Mouse (Mus musculus) adrenal gland, postnatal 25 days (tissue): ENCODE data around the gene Ppp4r2. TPM values are rescaled to one million over a fixed set of nuclear protein-coding genes. Genes with fewer than 3 reads are reported as not detected.
"Not testable (repeated sequence)": the region's sequence is repeated elsewhere in the genome, so short reads cannot be mapped to it uniquely, and the experiment has no call there.

Experiments used
- DNase-seq: peaks from one replicate; pipeline ENCODE4 v3.0.0; 2021; ENCODE audit warnings: mixed read lengths
- total RNA-seq: library from RNA; stranded (reverse); gene quantifications from 2 replicates; pipeline ENCODE4 v1.2.3, GENCODE M21; 2021

The Ppp4r2 gene
- total RNA-seq, 1 experiment from 2014 or later = 71.3 TPM

DNA sequence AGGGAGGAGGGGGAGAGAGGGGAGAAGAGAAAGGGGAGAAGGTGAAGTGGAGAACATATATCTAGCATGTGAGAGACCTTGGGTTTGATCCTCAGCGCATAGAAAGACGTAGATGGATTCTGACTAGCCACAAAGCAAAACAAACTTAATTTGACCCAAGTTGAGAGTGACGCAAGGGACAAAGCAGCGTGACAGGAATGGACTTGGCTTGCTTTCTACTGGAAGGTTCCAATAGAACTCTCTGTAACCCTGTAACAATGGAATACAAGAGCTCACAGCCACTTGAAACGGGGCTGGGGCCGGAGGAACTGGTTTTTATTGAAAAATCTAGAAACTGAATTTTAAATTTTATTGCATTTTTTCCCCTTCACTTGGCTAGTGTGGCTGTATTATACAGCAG, 1.7 kb upstream of the Ppp4r2 start:
- DNase-seq = no peak

DNA sequence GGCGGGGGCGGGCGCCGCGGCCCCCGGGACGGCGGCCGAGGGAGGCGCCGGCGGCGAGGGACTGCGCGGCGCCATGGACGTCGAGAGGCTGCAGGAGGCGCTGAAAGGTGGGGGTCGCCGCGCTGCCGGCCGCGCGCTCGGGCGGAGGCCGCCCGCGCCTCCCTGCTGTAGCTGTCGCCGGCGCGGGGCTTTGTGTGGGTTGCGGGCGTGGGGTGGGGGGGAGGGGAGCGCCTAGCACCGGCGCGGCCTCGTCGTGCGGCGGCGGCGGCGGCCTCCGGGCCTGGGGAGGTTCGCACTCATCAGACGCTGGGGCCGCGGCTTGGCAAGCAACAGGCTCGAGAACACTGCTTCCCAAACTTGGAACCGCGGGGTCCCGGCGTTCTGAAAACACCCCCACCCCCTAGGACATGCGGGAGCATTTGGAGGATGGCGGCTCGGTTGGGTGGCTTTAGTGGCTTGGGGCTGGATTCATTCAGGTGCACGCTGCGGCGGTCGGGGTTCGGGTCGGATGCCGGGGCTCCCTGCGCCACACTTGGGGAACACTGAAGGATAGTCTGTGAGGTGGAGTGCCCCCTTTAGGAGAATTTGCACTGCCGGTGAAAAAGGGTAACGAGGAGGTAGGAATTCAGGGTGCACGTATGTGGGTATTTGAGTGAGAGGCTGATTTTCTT, 524 bp downstream of the Ppp4r2 start:
- DNase-seq = peak; percentile 60

DNA sequence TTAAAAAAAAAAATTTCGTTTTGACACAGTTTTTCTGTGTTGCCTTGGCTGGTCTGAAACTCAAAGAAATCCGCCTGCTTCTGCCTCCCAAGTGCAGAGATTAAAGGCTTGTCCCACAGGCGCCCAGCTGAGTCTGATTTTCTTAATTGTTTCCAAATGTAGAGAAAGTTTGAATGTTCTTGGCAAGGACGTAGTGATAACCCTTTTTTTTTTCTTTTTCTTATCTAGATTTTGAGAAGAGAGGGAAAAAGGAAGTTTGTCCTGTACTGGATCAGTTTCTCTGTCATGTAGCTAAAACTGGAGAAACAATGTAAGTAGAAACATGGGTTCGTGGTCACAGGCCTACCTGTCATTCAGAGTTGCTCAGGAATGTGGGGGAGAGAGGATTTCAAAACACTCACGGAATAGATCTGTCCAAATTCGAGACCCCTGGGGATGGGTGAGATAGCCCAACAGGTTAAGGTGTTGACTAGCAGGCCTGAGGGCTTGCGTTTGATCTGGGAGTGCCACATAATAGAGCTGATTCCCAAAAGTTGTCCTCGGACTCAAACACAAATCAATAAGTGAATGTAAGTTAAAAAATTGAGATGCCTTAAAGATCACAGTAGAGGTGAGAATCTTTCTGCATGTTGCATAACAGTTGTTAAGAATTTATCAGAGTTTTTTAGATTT, 1.2 kb downstream of the Ppp4r2 start:
- no peak for DNase-seq

DNA sequence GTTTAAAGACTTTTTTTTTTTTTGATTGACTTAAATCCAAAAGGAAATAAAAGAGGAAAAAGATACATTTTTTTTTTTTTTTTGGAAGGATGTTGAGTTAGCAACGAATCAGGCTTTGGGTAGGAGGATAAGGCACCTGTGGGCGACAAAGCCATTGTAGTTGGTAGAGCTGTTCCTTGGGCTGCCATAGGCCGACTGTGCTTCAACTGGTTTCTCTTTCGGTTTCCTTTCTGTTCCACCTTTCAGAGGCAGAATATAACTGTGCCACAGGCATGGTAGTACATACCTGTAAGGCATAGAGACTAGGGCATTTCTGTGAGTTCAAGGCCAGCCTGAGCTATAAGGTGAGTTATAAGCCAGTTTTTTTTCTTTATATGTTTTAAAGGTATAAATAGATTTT, 11.6 kb downstream of the Ppp4r2 start:
- DNase-seq = no peak

DNA sequence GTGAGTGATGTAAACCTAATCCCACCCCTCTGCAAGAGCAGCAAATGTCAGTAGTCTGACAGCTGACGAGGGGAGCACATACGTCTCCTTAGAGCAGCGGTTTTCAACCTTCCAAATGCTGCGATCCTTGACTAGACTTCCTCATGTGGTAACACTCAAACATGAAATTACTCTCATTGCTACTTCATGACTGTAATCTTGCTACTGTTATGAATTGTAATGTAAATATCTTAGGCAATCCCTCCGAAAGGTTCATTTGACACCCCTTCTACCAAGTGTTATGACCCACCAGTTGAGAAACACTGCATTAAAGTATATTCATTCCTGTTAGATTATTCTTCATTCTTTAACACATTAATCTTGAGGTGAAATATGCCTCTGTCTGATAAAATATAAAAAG, 13.8 kb downstream of the Ppp4r2 start:
- no peak for DNase-seq

DNA sequence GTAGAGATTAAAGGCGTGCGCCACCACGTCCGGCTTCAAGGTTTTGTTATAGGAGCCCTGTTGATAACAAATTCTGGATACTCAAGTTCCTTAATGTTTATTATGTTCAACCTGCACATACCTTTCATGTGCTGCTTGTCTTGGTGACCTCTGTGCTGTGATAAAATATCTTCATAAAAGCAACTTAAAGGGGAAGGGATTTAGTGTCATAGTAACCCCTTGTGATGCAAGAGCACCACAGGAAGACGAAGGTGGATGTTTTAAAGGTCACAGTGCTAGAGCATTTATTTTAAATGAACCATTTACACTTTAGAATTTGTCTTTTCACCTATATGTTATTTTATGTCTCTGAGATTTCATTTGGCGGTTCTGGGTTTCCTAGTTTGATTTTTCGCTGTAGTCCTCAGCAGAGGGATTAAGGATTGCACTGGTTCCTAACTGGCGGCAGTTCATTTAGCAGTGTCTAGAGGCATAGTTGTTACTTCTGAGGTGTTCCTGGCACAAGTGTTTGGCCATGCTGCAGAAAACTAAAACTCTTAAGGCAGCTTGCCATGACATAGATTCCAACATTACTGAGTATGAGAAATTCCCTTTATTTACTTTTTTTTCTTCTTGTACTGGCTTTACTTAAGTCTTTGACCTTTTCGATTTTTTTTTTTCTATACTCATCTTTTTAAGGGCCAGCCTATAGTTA, 15.4 kb downstream of the Ppp4r2 start:
- no peak for DNase-seq

DNA sequence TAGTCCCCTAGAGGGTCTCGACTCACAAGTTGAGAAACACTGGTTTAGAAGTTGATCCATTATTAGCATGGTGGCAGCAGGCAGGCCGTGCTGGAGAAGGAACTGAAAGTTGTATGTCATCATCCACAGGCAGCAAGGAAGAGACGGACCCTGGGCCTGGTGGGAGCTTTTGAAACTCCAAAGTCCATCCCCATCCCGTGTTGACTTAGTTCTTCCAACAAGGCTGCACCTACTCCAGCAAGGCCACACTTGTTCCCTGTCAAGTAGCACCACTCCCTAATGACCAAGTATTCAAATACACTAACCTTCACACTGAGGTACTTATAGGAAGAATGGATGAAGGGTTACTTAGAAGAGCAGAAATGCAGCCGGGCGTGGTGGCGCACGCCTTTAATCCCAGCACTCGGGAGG, 17.3 kb downstream of the Ppp4r2 start:
- DNase-seq = no peak

DNA sequence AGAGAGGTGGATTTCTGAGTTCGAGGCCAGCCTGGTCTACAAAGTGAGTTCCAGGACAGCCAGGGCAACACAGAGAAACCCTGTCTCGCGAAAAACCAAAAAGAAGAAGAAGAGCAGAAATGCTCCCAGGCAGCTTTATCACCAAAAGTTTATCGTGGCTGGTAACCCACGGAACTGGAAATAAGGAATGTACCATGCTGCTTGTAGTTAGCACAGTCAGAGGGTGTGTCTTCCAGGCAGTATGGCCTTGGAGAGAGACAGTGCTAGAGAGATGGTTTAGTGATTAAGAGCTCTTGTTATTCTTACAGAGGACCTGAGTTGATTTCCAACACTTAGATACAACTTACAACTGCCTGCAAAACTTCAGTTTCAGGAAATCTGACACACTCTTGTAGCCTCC, 17.7 kb downstream of the Ppp4r2 start:
- no peak for DNase-seq

DNA sequence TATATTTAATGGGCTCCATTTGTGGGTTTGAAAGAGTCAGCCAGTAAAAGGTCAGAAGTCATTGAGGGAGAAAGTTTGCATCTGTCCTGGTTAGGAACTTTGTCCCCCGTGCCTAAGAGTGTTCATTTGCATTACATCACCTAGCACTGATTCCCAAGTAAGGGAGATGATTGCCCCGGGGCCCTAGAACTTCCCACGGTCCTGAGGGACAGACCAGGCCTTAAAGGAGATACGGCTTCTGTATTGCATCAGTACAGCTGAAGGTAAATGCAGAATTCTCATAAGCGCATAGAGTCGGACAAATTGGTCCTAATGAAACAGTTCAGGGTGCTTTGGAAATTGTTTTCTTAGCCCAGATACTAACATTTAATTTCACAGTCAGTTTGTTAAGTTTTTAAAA, 31.9 kb downstream of the Ppp4r2 start:
- DNase-seq = no peak

DNA sequence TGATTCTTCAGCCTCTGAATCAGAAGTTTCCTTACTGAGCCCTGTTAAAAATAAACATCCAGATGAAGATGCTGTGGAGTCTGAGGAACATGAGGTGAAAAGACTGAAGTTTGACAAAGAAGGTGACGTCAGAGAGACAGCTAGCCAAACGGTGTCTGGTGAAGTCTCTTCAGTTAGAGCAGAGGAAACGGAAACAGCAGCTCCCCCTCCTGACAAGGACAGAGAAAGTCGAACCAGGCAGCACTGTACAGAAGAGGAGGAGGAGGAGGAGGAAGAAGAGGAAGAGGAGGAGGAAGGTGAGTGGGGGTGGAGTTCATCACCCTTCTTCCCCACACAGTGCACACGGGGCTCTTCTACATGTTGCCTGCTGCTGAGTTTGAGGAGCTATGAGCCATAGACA, 32.4 kb downstream of the Ppp4r2 start:
- DNase-seq = not testable (repeated sequence)

DNA sequence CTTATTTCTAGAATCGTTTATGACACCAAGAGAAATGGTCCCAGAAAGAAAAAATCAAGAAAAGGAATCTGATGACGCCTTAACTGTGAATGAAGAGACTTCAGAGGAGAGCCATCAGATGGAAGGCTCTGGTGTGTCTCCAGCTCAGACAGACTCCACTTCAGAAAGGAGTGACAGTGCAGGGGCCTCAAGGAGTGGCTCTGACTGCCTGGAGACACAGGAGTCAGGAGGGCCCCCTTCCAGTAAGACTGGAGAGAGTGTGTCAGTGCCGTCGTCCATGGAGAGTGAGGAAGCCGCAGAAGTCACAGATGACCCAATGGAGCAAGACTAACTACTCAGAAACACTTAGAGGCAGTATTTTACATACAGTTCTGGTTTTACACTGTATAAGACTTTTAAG, 32.8 kb downstream of the Ppp4r2 start:
- not testable (repeated sequence) for DNase-seq

DNA sequence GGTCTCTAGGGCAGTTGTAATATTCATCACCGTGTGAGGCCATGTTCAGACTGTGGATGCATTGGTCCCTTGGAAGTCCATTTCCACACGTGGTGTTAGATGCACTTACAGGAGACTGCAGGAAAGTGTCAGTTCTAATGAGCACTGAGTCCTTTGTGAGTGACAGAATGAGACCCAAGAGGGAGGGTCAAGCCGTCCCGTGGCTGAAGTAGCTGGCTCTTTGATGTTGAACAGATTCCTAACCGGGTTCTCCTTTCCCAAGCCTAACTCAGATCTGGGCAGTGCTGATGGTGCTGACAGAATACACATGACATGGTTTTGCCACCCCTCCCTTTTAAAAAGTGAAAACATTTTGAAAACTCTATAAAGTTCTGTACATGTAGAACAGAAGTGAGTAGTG, 35.4 kb downstream of the Ppp4r2 start:
- DNase-seq = no peak

DNA sequence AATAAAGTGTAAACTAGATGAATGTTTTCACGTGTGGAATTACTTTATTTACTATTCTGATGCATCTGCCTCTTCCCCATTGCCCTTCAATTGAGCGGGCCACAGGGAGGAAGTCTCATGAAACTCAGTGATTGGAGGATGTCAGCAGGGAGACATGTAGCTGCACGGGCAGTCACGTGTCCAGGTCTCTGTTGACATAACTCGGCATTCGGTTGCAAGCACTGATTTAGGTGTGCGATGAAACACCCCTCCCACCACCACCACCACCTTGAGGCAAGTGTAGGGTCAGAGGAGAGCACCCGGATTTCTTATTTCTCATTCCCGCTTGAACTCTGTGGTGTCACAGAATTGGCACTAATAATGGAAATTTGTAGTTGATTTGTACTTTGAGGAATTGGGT, 36.5 kb downstream of the Ppp4r2 start:
- no peak for DNase-seq

DNA sequence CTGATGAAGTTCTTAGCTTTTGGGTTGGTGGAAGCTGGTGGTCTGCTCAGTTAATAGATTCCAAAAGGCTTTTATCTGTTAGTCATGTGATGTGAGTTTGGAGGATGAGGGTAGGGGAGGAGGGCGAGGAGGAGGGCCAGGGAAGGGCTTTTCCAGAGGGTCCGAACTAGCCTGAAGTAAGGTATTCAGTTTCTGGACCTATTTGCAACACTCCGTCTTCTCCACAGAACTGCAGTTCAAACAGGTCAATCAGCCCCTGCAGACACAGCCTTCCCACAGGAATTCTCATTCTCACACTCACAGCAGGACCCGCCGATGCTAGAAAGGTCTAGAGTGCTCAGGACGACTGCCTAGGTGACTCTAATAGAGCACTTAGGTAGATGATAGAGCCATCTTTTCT, 39.8 kb downstream of the Ppp4r2 start:
- no peak for DNase-seq

DNA sequence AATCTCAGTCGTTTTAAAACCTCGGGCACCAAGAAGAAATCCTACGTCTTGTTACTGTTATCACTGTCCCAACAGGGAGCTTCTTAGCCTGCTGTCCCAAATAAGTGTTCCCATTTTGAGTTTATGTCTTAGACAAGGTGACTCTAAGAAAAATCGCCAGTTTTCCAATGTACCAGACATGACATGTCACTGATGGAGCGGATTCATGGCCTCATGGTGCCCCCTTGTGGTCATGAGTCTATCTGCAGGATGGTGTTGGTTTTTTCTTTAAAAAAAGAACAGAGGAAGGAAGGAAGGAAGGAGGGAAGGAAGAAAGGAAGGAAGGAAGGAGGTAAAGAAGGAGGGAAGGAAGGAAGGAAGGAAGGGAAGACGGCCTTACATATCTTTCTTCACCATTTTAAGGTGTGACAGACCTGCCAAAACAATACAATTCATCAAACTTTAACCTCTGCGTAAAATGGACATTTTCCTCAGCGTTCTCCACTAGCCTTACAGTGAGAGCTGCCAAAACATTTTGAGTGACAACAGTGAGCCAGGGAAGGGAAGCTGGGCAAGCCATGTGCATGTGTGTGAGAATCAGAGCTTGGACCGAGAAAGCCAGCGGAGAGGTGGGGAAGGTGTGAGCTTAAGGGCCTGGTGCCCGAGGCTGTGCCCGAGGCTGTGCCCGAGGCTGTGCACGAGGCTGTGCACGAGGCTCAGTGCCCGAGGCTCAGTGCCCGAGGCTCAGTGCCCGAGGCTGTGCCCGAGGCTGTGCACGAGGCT, 42.6 kb downstream of the Ppp4r2 start:
- DNase-seq = peak; percentile 69

DNA sequence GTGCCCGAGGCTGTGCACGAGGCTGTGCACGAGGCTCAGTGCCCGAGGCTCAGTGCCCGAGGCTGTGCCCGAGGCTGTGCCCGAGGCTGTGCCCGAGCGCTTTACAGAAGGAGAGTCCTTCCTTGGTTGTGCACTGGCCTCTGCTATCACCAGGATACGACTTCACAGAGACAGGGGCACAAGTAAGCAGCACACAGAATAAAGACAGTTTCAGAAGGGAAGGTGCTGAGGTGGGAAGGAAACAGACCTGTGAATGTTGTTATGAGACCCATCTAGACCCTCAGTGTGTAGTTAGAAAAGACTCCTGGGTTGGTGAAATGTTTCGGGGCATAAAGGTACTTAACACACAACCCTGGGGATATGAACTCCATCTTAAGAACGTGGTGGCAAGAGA, 43.2 kb downstream of the Ppp4r2 start:
- no peak for DNase-seq

DNA sequence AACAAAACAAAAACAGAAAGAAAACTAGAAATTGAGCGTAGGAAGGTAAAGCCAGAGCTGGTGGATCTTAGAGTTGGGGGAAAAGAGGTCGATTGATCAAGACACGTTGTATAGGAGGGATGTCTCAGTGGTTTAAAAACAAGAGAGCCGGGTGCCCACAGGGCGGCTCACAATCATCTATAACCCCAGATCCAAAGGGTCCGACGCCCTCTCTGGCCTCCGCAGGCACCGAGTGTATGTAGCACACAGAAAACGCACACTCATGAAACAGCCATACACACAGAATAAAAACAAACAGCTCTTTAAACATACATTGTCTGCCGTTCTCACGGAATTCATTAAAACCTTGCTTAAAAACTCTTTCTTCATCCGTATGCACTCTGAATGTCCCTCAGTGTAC, 45.1 kb downstream of the Ppp4r2 start:
- DNase-seq = no peak

DNA sequence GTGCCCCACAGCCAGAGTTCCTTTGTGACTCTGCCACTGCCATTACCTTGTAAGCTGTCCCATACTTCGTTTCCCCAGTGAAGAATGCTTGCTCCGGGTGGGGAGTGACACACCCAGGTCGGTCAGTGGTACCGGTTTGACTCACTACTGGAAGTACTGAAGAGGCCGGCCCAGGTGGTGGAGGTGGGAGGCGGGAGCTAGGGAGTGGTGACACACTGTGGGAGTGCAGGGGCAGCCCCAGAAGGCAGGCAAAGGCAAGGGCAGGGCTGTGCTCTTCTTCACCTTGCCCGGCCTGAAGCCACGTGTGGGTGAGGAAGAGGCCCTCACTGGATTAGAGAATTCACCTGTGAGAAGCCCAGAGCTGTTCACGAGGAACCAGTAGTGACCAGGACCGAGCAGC, 46.2 kb downstream of the Ppp4r2 start:
- DNase-seq = no peak

DNA sequence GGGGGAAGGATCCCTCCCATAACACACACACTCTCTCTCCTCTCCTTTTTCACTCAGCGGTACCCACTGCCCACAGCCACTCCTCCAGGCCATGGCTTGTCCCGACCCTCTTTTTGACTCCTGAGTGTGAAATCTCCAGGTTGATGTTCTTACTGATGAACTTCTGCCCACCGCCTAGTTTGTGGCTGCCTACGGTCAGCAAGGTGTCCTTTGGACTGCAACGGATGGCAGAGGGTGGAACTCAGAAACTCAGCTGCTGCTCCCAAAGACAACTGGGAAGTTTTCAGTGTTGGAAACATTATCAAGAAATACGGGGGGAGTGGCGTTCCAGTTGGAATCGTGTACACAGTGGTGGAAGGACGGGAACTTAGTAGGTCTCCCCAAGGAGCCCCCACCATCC, 48.2 kb downstream of the Ppp4r2 start:
- DNase-seq = no peak

DNA sequence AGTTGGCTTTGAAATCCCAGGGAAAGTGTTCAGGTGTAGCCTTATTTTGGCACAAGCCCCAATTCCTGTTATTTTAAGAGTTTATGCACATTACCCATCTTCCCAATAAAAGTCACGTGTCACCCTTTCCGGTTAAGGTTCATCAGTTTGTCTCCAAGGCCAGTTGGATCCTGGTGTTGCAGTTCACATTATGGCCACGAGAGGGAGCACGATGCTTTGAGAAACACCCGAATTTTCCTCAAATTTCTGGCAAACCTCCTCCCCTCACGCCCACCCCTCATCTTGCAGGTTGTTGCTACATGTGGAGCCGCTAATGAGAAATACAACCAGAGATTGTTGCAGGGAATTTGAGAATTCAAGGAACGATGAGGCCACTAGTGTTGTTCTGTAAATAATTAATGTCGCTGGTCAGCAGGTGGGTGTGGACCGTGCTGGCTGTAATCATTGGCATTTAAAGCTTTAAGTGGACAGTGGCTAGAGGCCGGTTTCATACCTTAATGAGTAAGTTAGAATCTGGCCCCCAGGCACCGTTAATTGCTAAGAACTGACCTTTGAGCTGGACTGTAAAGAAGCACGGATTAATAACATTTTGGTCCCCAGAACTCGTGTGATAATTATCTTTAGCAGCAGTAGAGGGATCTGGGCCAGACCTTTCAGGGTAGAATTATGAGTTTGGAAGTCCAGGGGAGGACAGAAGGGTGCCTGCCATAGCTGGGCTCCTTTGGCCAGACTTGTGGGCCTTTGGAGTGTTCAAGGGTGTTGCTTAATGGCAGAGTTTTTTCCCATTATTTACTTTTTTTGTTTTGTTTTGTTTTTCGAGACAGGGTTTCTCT, 49.2 kb downstream of the Ppp4r2 start:
- peak; percentile 66 for DNase-seq

DNA sequence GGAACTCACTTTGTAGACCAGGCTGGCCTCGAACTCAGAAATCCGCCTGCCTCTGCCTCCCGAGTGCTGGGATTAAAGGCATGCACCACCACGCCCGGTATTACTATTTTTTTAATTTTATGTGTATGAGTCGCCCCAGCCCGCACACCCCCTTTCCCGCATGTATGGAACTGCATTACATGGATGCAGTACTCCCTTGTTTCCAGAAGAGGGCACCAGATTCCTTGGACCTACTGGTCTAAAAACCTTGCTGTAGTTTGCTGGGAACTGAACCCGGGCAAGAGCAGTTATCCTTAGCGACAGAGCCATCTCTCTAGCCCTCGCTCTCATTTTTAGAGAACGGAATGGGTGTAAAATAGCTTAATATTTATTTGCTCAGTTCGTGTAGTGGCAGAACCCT, 49.8 kb downstream of the Ppp4r2 start:
- DNase-seq = no peak

DNA sequence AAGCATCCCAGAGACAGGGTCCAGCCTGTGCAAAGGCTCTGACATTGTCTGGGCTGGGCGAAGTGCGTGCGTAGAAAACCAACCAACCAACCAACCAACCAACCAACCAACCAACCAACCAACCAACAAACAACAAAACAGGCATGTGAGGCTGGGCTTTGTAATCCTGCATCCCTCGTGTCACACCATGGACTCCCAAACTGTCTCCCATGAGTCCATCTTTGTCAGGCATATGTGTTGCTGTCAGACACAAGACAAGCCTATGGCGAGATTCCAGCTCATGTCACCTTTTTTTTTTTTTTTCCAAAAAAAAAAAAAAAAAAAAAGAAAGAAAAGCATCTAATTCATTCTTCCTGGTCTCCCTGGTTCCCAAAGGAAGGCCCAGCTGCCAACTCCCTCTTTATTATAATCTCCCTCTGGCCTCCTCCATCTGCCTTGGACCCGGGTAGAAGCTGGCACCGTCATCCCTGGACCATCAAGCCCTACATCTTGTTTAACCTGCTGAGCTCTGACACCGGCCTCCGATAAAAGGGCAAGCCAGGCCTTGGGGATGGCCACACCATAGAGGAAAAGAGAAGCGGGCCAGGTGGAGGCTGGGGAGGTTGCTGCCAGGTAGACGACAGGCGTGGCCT, 51.3 kb downstream of the Ppp4r2 start:
- DNase-seq = no peak
